Mouse (Mus musculus): ENCODE data around the gene Gm42906. TPM values are rescaled to one million over a fixed set of nuclear protein-coding genes. Genes with fewer than 3 reads are reported as not detected.

Gm42906 gene
- total RNA-seq, 2 experiments from 2014 or later: not detected

DNA sequence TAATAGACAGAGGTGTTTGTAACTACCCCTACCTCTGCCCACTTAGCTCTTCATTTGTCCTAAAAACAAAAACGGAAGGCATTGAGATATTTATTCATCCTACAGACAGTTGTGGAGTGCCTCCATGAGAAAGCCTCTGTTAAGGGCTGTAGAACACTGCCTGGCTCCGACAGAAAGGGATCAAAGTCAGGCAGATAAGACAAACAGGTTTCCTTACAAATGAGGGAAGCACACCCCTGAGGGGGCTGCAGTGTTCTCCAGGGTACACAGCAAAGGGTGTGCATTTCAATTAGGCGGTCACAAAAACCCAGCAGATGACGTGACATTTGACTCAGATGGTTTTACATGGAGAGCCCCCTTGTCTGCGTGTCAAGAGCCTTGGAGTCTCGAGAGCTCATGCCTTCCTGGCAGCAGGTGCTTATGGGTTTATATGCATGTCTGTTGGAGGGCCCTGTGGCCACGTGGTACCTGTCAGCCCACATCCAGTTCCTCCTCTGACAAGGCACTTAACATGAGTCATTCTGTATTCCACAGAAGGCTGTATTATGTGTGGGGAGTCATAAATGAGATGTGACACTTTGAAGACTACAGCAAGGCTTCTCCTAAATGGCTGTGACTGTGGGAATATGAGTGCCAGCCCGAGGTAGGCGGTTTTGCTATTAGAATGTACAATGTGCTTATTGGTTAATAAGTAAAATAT is 323.5 kb downstream of the Gm42906 start:
- peak in 1 of 2 experiments; percentile 67 for DNase-seq (ENCODE audit: low spot score in 2 of 2)
- intact Hi-C loops (cut with DNase I): no loop called here

DNA sequence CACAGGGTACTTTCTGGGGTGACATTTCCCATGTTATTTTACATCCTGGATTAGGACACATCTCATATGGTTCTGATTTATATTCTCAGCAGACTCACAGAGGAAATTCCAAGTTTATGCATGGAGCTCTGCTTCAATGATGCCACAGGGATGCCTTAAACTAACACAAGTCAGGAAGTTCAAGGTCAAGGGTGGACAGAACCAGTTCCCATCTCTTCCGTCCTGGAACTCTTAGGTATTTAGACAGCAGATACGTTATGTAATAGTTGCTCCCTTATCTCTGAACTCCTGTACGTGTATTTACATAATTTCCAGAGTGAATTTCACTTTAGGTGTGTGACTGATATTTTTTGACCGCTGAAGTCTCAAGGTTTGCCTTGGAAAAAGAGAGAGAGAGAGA is 324.7 kb downstream of the Gm42906 start:
- intact Hi-C loops (cut with DNase I): no loop called here
- DNase-seq (ENCODE audit: low spot score in 2 of 2): no peak

DNA sequence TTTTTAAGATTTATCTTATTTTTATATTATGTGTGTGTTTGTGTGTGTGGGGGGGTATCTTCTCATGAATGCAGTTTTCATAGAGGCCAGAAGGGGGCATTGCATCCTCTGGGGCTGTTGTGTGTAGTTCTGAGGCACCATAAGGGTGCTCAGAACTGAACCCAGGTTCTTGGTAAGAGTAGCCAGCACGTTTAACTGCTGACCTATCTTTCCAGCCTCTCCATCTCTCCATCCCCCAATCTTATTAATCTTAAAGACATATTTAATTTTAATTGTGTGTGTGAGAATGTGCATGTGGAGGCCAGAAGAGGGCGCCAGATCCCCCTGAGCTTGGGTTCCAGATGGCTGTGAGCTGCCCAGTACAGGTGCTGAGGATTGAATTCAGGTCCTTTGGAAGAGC is 325.7 kb downstream of the Gm42906 start:
- DNase-seq (ENCODE audit: low spot score in 2 of 2): no peak
- intact Hi-C loops (cut with DNase I): no loop called here

GRCm38 (mm10) chr5:151096012-151096411 is 332.0 kb downstream of the Gm42906 start:
- intact Hi-C loops (cut with DNase I): no loop called here
- no peak for DNase-seq (ENCODE audit: low spot score in 2 of 2)

DNA sequence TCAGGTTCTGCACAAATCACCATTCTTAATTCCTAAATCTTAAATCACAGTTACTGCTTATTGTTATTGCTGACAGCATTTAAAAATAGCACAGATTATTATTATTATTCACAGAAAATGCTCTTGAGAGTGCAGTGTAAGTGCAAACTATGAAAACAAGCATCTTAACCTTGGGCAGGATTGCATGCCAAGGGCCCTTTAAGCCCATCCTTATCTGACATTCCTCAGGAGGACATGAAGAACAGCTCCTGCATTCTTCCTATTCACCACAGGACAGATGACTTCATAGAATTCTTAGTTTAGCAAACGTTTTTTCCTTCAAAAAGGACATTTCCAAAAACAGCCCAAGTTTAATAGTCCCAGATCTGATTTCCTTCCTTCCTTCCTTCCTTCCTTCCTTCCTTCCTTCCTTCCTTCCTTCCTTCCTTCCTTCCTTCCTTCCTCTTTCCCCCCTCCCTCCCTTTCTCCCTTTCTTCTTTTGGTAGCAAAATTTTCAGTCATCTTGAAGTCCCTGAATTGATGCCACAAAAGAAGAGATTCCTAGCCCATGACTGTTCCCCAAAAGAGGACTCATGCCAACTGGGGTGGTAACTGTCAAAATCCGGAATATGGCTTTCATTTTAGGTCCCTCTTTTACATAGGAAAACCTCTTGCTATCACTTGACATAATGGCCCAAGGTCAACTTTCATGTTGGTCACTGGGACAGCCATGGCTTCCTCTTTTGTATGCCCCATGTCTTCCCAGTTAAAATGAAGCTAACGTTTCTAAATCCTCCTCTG is 334.9 kb downstream of the Gm42906 start:
- intact Hi-C loops (cut with DNase I): no loop called here
- no peak for DNase-seq (ENCODE audit: low spot score in 2 of 2)

GRCm38 (mm10) chr5:151090996-151091395 is 337.0 kb downstream of the Gm42906 start:
- intact Hi-C loops (cut with DNase I): no loop called here
- no peak for DNase-seq (ENCODE audit: low spot score in 2 of 2)

DNA sequence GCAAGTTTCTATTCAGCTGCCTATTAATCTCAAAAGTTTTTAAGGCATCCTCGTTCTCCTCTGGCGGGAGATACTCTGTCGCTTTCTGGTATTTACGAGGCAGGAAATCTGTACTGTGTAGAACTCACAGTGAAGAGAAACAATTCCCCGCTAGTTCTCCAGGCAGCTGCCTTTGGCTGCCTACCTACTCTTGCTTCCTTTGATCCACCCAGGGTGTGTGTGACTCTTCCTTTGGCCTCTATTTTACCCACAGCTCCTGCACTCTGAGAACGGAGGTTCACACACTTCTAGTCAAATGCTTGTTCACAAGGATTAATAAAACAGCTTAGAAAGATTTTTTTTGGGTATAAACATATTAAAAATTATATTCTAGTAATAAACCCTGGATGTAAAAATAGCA is 338.8 kb downstream of the Gm42906 start:
- DNase-seq (ENCODE audit: low spot score in 2 of 2): no peak
- intact Hi-C loops (cut with DNase I): no loop called here

- intact Hi-C loops (cut with DNase I): no loop called here
- no peak for DNase-seq (ENCODE audit: low spot score in 2 of 2)
Measured at GRCm38 (mm10) chr5:151086425-151087202, 341.3 kb downstream of the Gm42906 start.

GRCm38 (mm10) chr5:151085749-151086148 is 342.2 kb downstream of the Gm42906 start:
- intact Hi-C loops (cut with DNase I): no loop called here
- DNase-seq (ENCODE audit: low spot score in 2 of 2): no peak

- DNase-seq (ENCODE audit: low spot score in 2 of 2): no peak
- intact Hi-C loops (cut with DNase I): no loop called here
Measured at GRCm38 (mm10) chr5:151080276-151080675, 347.7 kb downstream of the Gm42906 start.

GRCm38 (mm10) chr5:151077953-151078352 is 350.0 kb downstream of the Gm42906 start:
- intact Hi-C loops (cut with DNase I): no loop called here
- no peak for DNase-seq (ENCODE audit: low spot score in 2 of 2)

DNA sequence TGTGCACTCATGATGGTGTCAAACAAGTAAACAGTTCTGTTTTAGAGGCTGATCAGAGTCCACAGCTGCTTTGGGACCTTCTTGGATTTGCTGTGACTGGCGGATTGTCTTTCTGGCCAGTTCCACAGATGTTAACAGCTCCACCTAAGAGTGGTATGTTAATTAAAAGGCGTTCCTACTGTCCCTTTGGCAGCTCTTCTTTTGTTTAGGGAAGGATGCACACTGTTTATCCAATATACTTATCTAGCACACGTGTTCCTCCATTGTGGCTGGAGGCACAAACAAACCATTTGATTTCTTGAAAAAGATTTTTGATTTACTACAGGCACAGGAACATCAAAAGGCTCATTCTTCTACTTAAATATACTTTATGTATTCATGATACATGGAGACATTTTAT is 351.0 kb downstream of the Gm42906 start:
- DNase-seq (ENCODE audit: low spot score in 2 of 2): no peak
- intact Hi-C loops (cut with DNase I): no loop called here

DNA sequence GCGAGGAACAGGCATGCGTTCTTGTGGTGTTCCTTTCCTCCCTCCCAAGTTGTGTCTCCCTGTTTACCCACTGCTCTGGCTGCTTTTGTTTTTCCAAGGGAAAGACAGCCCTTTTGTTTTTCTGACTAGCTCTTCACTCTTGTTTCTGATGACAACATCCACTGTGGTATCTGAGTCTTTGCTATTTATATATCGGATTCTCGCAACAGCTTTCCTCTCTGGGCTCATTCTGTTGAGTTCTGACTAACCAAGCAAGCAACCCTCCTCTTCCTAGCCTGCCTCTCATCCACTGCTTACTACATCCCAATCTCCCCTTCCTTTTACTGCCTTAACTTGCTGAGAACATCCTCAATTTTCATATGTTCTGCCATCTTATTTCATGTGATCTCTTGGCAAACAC is 353.7 kb downstream of the Gm42906 start:
- intact Hi-C loops (cut with DNase I): no loop called here
- peak in 1 of 2 experiments; percentile 47 for DNase-seq (ENCODE audit: low spot score in 2 of 2)

- intact Hi-C loops (cut with DNase I): no loop called here
- DNase-seq (ENCODE audit: low spot score in 2 of 2): no peak
Measured at GRCm38 (mm10) chr5:151071430-151071829, 356.5 kb downstream of the Gm42906 start.

DNA sequence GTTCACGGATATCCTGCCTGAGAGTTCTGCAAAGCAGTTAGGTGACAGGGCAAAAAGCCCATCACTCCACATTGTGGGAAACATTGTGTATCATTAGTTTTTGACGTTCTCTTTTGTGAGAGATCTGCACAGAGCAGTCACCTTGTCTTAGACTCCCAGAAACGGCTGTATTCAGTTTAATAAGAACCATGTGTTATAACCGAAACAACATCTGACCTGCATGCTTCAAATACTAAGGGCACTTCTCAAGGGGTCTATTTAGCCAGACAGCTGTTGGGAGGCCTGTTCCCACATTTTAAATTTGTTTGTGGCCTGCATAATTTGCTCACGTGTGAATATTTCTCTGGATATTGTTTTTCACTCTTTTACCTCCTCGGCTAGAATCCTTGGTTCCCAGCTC is 357.1 kb downstream of the Gm42906 start:
- intact Hi-C loops (cut with DNase I): no loop called here
- DNase-seq (ENCODE audit: low spot score in 2 of 2): no peak

- DNase-seq (ENCODE audit: low spot score in 2 of 2): peak in 1 of 2 experiments; percentile 41
- intact Hi-C loops (cut with DNase I): loop anchor here (5.0 to 10.0 kb wide), 3 partner anchors 43 to 215 kb away; no protein-coding TSS in a partner anchor
Measured at GRCm38 (mm10) chr5:151069569-151069968, 358.4 kb downstream of the Gm42906 start.

GRCm38 (mm10) chr5:151066016-151066415 is 361.9 kb downstream of the Gm42906 start:
- DNase-seq (ENCODE audit: low spot score in 2 of 2): peak in 1 of 2 experiments; percentile 64
- intact Hi-C loops (cut with DNase I): loop anchor here (5.0 to 10.0 kb wide), 3 partner anchors 46 to 211 kb away; no protein-coding TSS in a partner anchor

DNA sequence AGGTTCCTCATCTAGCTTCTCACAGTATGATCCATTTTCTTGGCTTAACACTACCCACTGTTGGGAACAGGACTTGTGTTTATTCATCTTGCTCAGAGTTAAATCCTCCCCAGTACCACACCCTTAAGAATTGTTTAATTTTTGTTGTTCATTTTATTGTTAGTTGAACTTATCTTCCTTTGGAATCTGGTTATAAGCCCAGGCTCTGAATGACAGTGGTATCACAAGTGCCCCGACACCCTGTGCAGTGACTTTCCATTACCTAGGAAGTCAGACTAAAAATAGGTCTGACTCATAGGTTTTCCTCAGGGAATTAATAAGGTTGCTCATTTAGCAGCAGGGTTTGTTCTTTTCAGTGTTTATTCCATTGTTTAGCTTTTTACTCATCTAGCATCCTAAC is 362.7 kb downstream of the Gm42906 start:
- intact Hi-C loops (cut with DNase I): loop anchor here (5.0 to 10.0 kb wide), 3 partner anchors 47 to 210 kb away; no protein-coding TSS in a partner anchor
- peak in 1 of 2 experiments; percentile 44 for DNase-seq (ENCODE audit: low spot score in 2 of 2)

DNA sequence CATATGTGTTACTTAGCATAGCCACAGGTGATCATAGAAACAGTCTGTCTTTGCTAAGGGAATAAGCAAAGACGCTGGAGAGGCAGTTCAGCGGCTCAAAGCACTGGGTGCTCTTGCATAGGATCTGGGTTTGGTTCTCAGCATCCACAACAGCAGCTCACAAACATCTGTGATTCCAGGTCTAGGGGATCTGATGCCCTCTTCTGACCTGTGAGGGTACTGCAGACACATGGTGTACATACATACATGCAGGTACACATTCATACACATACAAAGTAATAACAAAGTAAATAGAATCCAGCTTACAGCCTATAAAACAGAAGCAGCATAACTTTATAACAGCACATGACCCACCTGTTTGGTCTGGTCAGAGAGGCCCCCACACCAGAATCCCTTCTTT is 366.0 kb downstream of the Gm42906 start:
- intact Hi-C loops (cut with DNase I): loop anchor here (5.0 to 10.0 kb wide), 2 partner anchors 207 to 305 kb away; no protein-coding TSS in a partner anchor
- no peak for DNase-seq (ENCODE audit: low spot score in 2 of 2)

- intact Hi-C loops (cut with DNase I): loop anchor here (5.0 to 10.0 kb wide), 2 partner anchors 206 to 307 kb away; no protein-coding TSS in a partner anchor
- no peak for DNase-seq (ENCODE audit: low spot score in 2 of 2)
Measured at GRCm38 (mm10) chr5:151060476-151060875, 367.5 kb downstream of the Gm42906 start.
